Comparison of ENCODE assay signal across 25 mouse cellular contexts in the genomic region with DNA sequence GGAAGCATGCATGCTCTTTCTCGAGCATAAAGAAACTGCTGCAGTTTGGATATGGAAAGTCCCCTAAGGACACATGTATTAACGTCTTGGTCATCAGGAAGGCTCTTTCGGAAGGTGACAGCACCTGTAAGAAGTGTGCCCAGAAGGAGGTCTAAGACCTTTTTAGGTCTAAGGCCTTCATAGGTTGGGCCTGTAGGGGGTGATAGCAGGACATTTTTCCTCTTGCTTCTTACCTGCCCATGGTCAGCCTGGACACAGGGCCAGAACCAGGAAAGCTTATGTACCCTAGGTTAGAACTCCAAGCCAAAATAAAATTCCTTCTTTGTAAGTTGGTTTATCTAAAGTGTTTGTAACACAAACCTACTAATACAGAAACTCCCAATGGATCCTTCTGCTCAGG.
DNase-seq lines count a peak whose midpoint lies in the region; ATAC-seq and TF ChIP-seq lines count a peak whose summit lies in the region.
"Had no signal": no experiment of that assay in that cellular context is flagged by ENCODE, and none has a peak within 500 bp of the region (broad histone marks: within the 10 kb centered on the region; RNA-seq: fewer than 3 reads in every experiment).

No protein-coding gene starts in this region.

- H3K4me3 ChIP-seq in kidney, adult 2 months (ENCODE audit: insufficient read depth, low read depth, low read length): no peak overlapping the region
- no peak overlapping the region for H3K4me3 ChIP-seq in kidney, embryonic 14.5 days (ENCODE audit: low read length)
- no peak overlapping the region for H3K4me3 ChIP-seq in midbrain, embryonic 14.5 days (replicated peaks; ENCODE audit: low read depth, low read length)
- H3K4me3 ChIP-seq: embryonic facial prominence, embryonic 12.5 days; erythroblast, embryonic 14.5 days; heart, embryonic 13.5 days; hindbrain, embryonic 15.5 days; limb, embryonic 15.5 days; neural tube, embryonic 15.5 days; stomach, embryonic 15.5 days had no signal

- no peaks in the 10 kb centered on the region for H3K27me3 ChIP-seq in kidney, adult 2 months (replicated peaks; ENCODE audit: control insufficient read depth, insufficient read depth, low read length)
- no peaks in the 10 kb centered on the region for H3K27me3 ChIP-seq in kidney, embryonic 14.5 days (ENCODE audit: control insufficient read depth, insufficient read depth, low read length)
- no peaks in the 10 kb centered on the region for H3K27me3 ChIP-seq in midbrain, embryonic 14.5 days (ENCODE audit: control insufficient read depth, insufficient read depth, low read length)
- H3K27me3 ChIP-seq: embryonic facial prominence, embryonic 12.5 days; heart, embryonic 13.5 days; hindbrain, embryonic 15.5 days; limb, embryonic 15.5 days; neural tube, embryonic 15.5 days; stomach, embryonic 15.5 days had no signal

- H3K4me1 ChIP-seq in kidney, adult 2 months (ENCODE audit: control insufficient read depth, insufficient read depth, low read length): no peaks in the 10 kb centered on the region
- no peaks in the 10 kb centered on the region for H3K4me1 ChIP-seq in kidney, embryonic 14.5 days (ENCODE audit: control insufficient read depth, insufficient read depth, low read length)
- H3K4me1 ChIP-seq in midbrain, embryonic 14.5 days (ENCODE audit: control insufficient read depth, insufficient read depth, low read length): no peaks in the 10 kb centered on the region
- H3K4me1 ChIP-seq: embryonic facial prominence, embryonic 12.5 days; hindbrain, embryonic 15.5 days; neural tube, embryonic 15.5 days; stomach, embryonic 15.5 days had no signal

- H3K27ac ChIP-seq in kidney, adult 2 months (ENCODE audit: insufficient read depth, low read depth, low read length): no peak overlapping the region
- H3K27ac ChIP-seq in kidney, embryonic 14.5 days (ENCODE audit: low read depth, low read length): no peak overlapping the region
- no peak overlapping the region for H3K27ac ChIP-seq in midbrain, embryonic 14.5 days (replicated peaks; ENCODE audit: low read depth, low read length)
- H3K27ac ChIP-seq: embryonic facial prominence, embryonic 12.5 days; heart, embryonic 13.5 days; hindbrain, embryonic 15.5 days; limb, embryonic 15.5 days; neural tube, embryonic 15.5 days; stomach, embryonic 15.5 days had no signal

- no peak overlapping the region for H3K9ac ChIP-seq in kidney, embryonic 14.5 days (ENCODE audit: low read depth, low read length)
- H3K9ac ChIP-seq in midbrain, embryonic 14.5 days (replicated peaks; ENCODE audit: low read length): no peak overlapping the region
- H3K9ac ChIP-seq: embryonic facial prominence, embryonic 12.5 days; heart, embryonic 13.5 days; hindbrain, embryonic 15.5 days; limb, embryonic 15.5 days; neural tube, embryonic 15.5 days; stomach, embryonic 15.5 days had no signal

- whole genome bisulfite sequencing in kidney, adult 2 months: 81% methylated on average over 3 of the region's 3 CpGs
- WGBS in kidney, embryonic 14.5 days: 80% methylated on average over 3 of the region's 3 CpGs
- WGBS in midbrain, embryonic 14.5 days: 81% methylated on average over 3 of the region's 3 CpGs

- no peak for ATAC-seq in CD4-positive, CD25-positive, alpha-beta regulatory T cell, adult 4 months
- ATAC-seq in kidney, embryonic 14.5 days (ENCODE audit: low FRiP score, low TSS enrichment): no peak
- no peak for ATAC-seq in midbrain, embryonic 14.5 days (ENCODE audit: low FRiP score, low TSS enrichment)
- ATAC-seq: forebrain, embryonic 14.5 days; intestine, embryonic 16.5 days; midbrain, embryonic 16.5 days had no signal

- TF ChIP-seq POLR2A in kidney, adult 2 months (IDR thresholded peaks at IDR 0.05; ENCODE audit: low read depth, low read length): no peak

- peak; percentile 26; the same call in 1 of the 2 replicates for TF ChIP-seq CTCF in kidney, adult 2 months (conservative IDR thresholded peaks at IDR 0.05; ENCODE audit: insufficient read depth, insufficient read length, low read depth, low read length)

- peak; percentile 18 for DNase-seq in CD4-positive, CD25-positive, alpha-beta regulatory T cell, adult 2 months (ENCODE audit: low read depth, low spot score)
- DNase-seq in kidney, adult 2 months: peak; percentile 4
- DNase-seq in lung, postnatal 36 days: peak; percentile 35
- DNase-seq in lung, postnatal 10 days: no peak
- DNase-seq in midbrain, embryonic 14.5 days: no peak
- DNase-seq in T-cell, adult 2 months (ENCODE audit: low spot score): no peak
- DNase-seq: adrenal gland, adult 2 months; cerebellum, adult 9-11 months; heart, postnatal 4 days; kidney, postnatal 10 days; lung, adult 2 months; right cerebral cortex, postnatal 14 days; thymus, adult 18-20 months had no signal

- no peak overlapping the region for H3K4me2 ChIP-seq in kidney, embryonic 14.5 days (replicated peaks; ENCODE audit: low read depth, low read length)
- no peak overlapping the region for H3K4me2 ChIP-seq in midbrain, embryonic 14.5 days (ENCODE audit: low read length)
- H3K4me2 ChIP-seq: embryonic facial prominence, embryonic 12.5 days; heart, embryonic 13.5 days; hindbrain, embryonic 15.5 days; limb, embryonic 15.5 days; neural tube, embryonic 15.5 days; stomach, embryonic 15.5 days had no signal

- no peaks in the 10 kb centered on the region for H3K9me3 ChIP-seq in kidney, embryonic 14.5 days (ENCODE audit: control insufficient read depth, low read length)
- no peaks in the 10 kb centered on the region for H3K9me3 ChIP-seq in midbrain, embryonic 14.5 days (ENCODE audit: control insufficient read depth, low read length)
- H3K9me3 ChIP-seq: embryonic facial prominence, embryonic 12.5 days; heart, embryonic 13.5 days; hindbrain, embryonic 15.5 days; limb, embryonic 15.5 days; neural tube, embryonic 15.5 days; stomach, embryonic 15.5 days had no signal

- no peaks in the 10 kb centered on the region for H3K36me3 ChIP-seq in kidney, adult 2 months (ENCODE audit: control insufficient read depth, insufficient read depth, low read length)
- H3K36me3 ChIP-seq in kidney, embryonic 14.5 days (ENCODE audit: control insufficient read depth, insufficient read depth, low read length): peaks cover 7% of the 10 kb centered on the region; the same call in 1 of the 2 replicates
- no peaks in the 10 kb centered on the region for H3K36me3 ChIP-seq in midbrain, embryonic 14.5 days (ENCODE audit: control insufficient read depth, insufficient read depth, low read length)
- H3K36me3 ChIP-seq: hindbrain, embryonic 15.5 days; neural tube, embryonic 15.5 days had no signal

Comparison
In these comparisons a context has a peak if more than half of its experiments do, and no peak if none do; other contexts are left out.
1. DNase-seq: peak in CD4-positive, CD25-positive, alpha-beta regulatory T cell, adult 2 months (single experiment), kidney, adult 2 months (single experiment) and lung, postnatal 36 days (single experiment); none in lung, postnatal 10 days (single experiment), midbrain, embryonic 14.5 days (single experiment) and T-cell, adult 2 months (single experiment).